Mouse (Mus musculus) heart, adult 2 months (tissue): Measurements from ENCODE around the gene Itm2c. TPM values are rescaled to one million over a fixed set of nuclear protein-coding genes. Genes with fewer than 3 reads are reported as not detected.
A peak's percentile ranks its signal among the peaks of the same experiment; 100 is the strongest.

Experiments used
- DNase-seq, 2 experiments: peaks; one replicate each; pipeline ENCODE4 v3.0.0; 2021
- H3K27ac ChIP-seq: fragments of 200-600 bp; 2 replicates; pipeline ENCODE4 v1.8.1; 2022
- H3K27me3 ChIP-seq: fragments of 200-500 bp; 2 replicates; pipeline ENCODE4 v1.6.1; 2012; ENCODE audit warnings: mild to moderate bottlenecking, low read length, inconsistent platforms, mixed read lengths; ENCODE audit not compliant: control insufficient read depth, insufficient read depth
- H3K36me3 ChIP-seq: fragments of 200-500 bp; 2 replicates; pipeline ENCODE4 v1.6.1; 2012; ENCODE audit warnings: low read length, inconsistent platforms; ENCODE audit not compliant: control insufficient read depth, insufficient read depth
- H3K4me1 ChIP-seq: fragments of 200-500 bp; 2 replicates; pipeline ENCODE4 v1.6.1; 2011; ENCODE audit warnings: low read length; ENCODE audit not compliant: control insufficient read depth, insufficient read depth
- H3K4me3 ChIP-seq: fragments of 200-600 bp; 2 replicates; pipeline ENCODE4 v1.8.1; 2022
- H3K79me2 ChIP-seq: fragments of 200-500 bp; replicated peaks from 2 replicates; pipeline ENCODE4 v1.6.1; 2012; ENCODE audit warnings: mild to moderate bottlenecking, inconsistent platforms, low read length, moderate library complexity, mixed read lengths; ENCODE audit not compliant: control insufficient read depth, insufficient read depth
- H3K9ac ChIP-seq: fragments of 200-500 bp; 2 replicates; pipeline ENCODE4 v1.6.1; 2012; ENCODE audit warnings: low read depth, mild to moderate bottlenecking, control low read depth, inconsistent platforms, low read length, mixed read lengths
- CTCF ChIP-seq: fragments of 200-600 bp; IDR thresholded peaks from 2 replicates; pipeline ENCODE4 v1.8.1; 2022; ENCODE audit warnings: antibody characterized with exemption, mild to moderate bottlenecking, moderate library complexity
- EP300 ChIP-seq: fragments of 200-500 bp; IDR thresholded peaks from 2 replicates; pipeline ENCODE4 v1.6.1; 2011; ENCODE audit warnings: low read depth, low read length, control low read depth; ENCODE audit not compliant: insufficient read depth
- POLR2A ChIP-seq: fragments of 200-500 bp; IDR thresholded peaks from 2 replicates; pipeline ENCODE4 v1.6.1; 2011; ENCODE audit warnings: mild to moderate bottlenecking, low read depth, low read length, control low read depth; ENCODE audit not compliant: insufficient read depth
- WGBS: fragments of 180-500 bp; shearing (Covaris S2); methylation state at CpG from one replicate; pipeline ENCODE4 v1.1.7; 2018; 5-methylcytosine and 5-hydroxymethylcytosine counted together
- intact Hi-C: fragments of 180-260 bp; cut with DNase I; formaldehyde crosslinking; loops from one replicate; pipeline ENCODE4 v1.15.1; 2025
- polyA plus RNA-seq: library from polyadenylated mRNA; depleted of rRNA; stranded (reverse); fragments of >200 nt; gene quantifications from 2 replicates; pipeline ENCODE4 v1.2.3, GENCODE M21; 2012
- total RNA-seq, 2 experiments: library from RNA; stranded (reverse); gene quantifications; 2 replicates each; pipeline ENCODE4 v1.2.3; 2021

Gene Itm2c
- total and polyA plus RNA-seq, 3 experiments: 60.3 to 101 (median 62.0) TPM

DNA sequence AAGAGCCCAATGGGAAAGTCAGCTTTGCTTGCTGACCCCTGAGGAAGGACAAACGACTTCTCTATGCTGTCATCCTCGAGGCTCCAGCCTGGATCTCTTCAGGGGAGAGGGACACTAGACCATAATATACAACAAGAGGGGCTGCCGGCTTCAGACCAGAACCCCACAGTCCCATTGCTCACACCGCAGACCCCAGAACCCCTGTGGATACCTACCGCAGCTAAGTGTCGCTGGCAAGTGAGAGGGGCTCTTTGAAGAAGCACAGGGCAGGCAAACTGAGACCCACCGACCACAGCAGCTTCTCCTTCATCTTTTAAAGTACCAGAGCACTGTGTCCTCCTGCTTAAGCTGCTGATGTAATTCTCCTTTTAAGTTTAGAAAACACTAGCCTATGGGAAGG lies 40.5 kb downstream of the Itm2c start:
- H3K27ac ChIP-seq: no peak overlapping the region
- H3K9ac ChIP-seq: no peak overlapping the region
- no peaks in the 10 kb centered on the region for H3K36me3 ChIP-seq
- no peaks in the 10 kb centered on the region for H3K79me2 ChIP-seq
- DNase-seq: no peak
- no peak for TF ChIP-seq EP300
- TF ChIP-seq POLR2A: no peak
- TF ChIP-seq CTCF: no peak
- H3K4me3 ChIP-seq: no peak overlapping the region
- H3K4me1 ChIP-seq: peaks cover 5% of the 10 kb centered on the region
- intact Hi-C loops: loop anchor here (2.0 kb wide), 2 partner anchors 40 to 82 kb away; partner anchors contain the start of gene Itm2c
- no peaks in the 10 kb centered on the region for H3K27me3 ChIP-seq
- 48% methylated on average over 7 of the region's 7 CpGs for WGBS

DNA sequence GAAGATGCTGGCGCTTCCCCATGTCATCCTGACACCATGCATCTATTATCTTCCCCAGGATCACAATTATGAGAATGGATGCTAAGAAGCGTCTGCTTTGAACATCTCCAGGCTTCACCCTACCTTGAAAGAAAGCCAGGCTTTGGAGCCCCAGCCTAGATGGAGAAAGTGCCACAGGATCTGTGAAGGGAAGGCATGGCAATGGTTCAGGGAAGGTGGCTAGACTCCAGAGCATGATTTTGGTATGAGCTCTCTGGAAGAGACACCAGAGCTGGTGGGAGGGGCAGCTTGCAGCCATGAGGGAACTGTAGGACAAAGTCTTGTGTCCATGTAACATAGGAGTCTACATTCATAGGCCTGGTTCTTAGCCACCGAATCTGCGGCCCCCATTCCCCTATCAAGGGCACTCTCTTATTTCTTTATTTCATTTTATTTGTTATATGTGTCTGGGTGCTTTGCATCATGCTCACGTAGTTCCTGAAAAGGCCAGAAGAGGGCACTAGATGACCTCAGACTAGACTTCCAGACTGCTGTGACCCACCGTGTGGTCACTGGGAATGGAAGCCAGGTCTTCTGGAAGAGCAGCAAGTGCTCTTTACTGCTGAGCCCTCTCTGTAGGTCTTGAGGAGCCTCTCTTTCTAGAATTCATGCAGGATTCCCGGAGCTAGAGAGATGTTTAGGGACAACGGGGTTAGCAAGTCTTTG lies 41.2 kb downstream of the Itm2c start:
- Histone ChIP-seq H3K36me3 (no peaks in the 10 kb centered on the region), H3K27ac (no peak overlapping the region), H3K4me3 (no peak overlapping the region), H3K79me2 (no peaks in the 10 kb centered on the region), H3K27me3 (no peaks in the 10 kb centered on the region), H3K9ac (no peak overlapping the region), H3K4me1 (peaks cover 5% of the 10 kb centered on the region)
- 0 out of 2 replicates have a peak, but pooled peaks have one; percentile 39 for TF ChIP-seq EP300
- TF ChIP-seq CTCF: peak; percentile 97
- TF ChIP-seq POLR2A: no peak
- peak; percentile 26 to 54 for DNase-seq
- intact Hi-C loops: loop anchor here (1.0 to 2.0 kb wide), 3 partner anchors 40 to 82 kb away; partner anchors contain the start of gene Itm2c
- 66% methylated on average over 8 of the region's 8 CpGs for WGBS

DNA sequence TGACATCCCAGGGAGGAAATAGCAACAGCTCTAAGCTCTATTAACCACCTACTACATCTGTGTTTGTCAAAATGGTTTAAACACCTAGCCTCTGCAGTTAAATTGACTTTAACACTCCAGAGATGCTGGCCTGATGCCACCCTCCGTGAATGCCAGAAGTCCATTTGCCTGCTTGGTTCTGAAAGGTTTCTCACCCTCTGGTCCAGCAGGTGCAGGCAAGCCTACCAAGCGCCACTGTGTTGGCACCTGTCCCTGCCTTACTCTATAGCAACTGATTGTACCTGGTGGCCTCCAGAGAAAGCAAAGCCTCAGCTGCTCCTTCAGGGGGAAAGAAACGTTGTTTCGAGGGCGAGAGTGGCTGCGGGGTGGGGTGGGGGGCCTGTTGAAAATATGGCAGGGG lies 42.2 kb downstream of the Itm2c start:
- intact Hi-C loops: no loop called here
- Histone ChIP-seq H3K27me3 (no peaks in the 10 kb centered on the region), H3K27ac (no peak overlapping the region), H3K79me2 (no peaks in the 10 kb centered on the region), H3K9ac (no peak overlapping the region), H3K4me3 (no peak overlapping the region), H3K4me1 (peaks cover 5% of the 10 kb centered on the region), H3K36me3 (no peaks in the 10 kb centered on the region)
- 87% methylated on average over 6 of the region's 6 CpGs for WGBS
- no peak for DNase-seq
- no peak for TF ChIP-seq POLR2A
- no peak for TF ChIP-seq CTCF
- TF ChIP-seq EP300: no peak

DNA sequence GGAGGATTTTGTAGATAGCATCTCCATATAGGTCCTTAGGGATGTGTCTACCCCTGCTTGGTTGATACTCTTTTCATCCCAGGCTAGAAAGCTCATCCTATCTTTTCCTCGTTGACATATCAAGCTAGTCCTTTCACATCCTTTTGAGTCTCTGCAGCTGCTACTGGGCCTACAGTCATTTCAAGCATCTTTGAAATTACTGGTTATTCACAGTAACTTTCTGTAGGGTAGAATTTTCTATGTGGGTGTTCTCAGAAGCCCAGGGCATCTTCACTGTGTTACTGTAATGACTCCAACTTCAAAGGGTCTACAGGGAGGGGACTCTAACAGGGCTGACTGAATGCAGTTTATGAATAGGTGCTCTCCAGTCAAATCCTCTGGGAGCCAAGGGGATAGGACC lies 43.2 kb downstream of the Itm2c start:
- 64% methylated on average over 1 of the region's 1 CpGs for WGBS
- TF ChIP-seq EP300: no peak
- TF ChIP-seq POLR2A: no peak
- TF ChIP-seq CTCF: no peak

DNA sequence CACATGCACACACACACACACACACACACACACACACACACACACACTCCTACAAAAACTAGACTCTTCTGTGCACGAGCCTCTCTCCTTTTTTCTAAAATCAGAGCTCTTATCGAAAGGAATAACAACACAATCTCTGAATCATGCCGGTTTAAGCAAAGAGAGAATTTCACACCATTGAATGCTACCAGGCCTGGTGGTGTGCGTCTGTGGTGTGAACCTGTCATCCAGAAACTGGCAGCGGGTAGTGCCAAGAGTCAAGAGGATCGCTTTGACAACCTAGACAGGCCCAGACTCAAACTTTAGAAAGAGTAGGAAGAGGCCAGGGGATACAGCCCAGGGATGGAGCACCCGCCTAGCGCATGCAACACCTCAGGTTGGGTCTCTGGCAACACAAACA lies 48.2 kb downstream of the Itm2c start:
- DNase-seq: no peak
- Histone ChIP-seq H3K79me2 (no peaks in the 10 kb centered on the region), H3K27ac (no peak overlapping the region), H3K36me3 (no peaks in the 10 kb centered on the region), H3K27me3 (no peaks in the 10 kb centered on the region), H3K9ac (no peak overlapping the region), H3K4me1 (no peaks in the 10 kb centered on the region), H3K4me3 (no peak overlapping the region)
- TF ChIP-seq EP300 (no peak), POLR2A (no peak), CTCF (no peak)
- intact Hi-C loops: no loop called here
- 66% methylated on average over 8 of the region's 8 CpGs for WGBS

More for the DNA sequence above, 43.2 kb downstream of the Itm2c start:
- no peak overlapping the region for H3K27ac ChIP-seq
- H3K4me3 ChIP-seq: no peak overlapping the region
- no peaks in the 10 kb centered on the region for H3K27me3 ChIP-seq
- no peaks in the 10 kb centered on the region for H3K79me2 ChIP-seq
- no peak for DNase-seq
- intact Hi-C loops: no loop called here
- no peak overlapping the region for H3K9ac ChIP-seq
- no peaks in the 10 kb centered on the region for H3K36me3 ChIP-seq
- H3K4me1 ChIP-seq: peaks cover 5% of the 10 kb centered on the region

DNA sequence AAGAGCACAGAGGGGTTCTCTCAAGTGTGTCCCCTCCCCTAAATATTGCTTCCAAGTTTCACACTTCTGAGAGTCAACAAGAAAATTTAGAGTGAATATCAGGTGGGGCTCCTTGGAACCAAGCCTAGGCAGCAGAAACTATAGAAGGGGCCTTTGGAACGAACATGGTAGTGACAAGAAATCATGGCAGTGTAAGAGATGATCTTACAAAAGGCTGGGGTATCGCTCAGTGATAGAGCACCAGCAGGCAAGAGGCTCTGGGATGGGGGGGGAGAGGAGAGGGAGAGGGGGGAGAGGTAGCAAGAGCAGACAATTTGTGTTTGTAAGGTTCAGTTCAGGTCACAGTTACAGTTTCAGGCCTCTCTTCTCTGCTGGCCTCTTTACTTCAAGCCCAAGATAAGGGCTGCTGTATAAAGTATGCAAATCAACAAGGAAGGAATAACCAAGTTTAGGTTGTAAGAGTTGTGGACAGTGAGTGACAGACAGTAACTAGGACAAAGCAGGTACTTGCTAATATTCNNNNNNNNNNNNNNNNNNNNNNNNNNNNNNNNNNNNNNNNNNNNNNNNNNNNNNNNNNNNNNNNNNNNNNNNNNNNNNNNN lies 55.1 kb downstream of the Itm2c start:
- 68% methylated on average over 2 of the region's 2 CpGs for WGBS
- DNase-seq: no peak
- intact Hi-C loops: no loop called here
- H3K4me1 ChIP-seq: peaks cover 2% of the 10 kb centered on the region; the same call in 1 of the 2 replicates
- no peak overlapping the region for H3K4me3 ChIP-seq
- no peaks in the 10 kb centered on the region for H3K27me3 ChIP-seq
- H3K27ac ChIP-seq: no peak overlapping the region
- H3K36me3 ChIP-seq: no peaks in the 10 kb centered on the region
- TF ChIP-seq POLR2A (no peak), CTCF (no peak), EP300 (no peak)
- no peaks in the 10 kb centered on the region for H3K79me2 ChIP-seq
- no peak overlapping the region for H3K9ac ChIP-seq
